Mouse (Mus musculus): ENCODE results near the gene Sema4a.

Gene Sema4a

GRCm38 (mm10) chr3:88493706-88494582 lies 33.0 kb upstream of the Sema4a start:
- in situ Hi-C loops (cut with MboI; ENCODE audit: low pct_unique_long_range_greater_than_20kb in 1 of 2, low sequenced_read_pairs in 2 of 2, unreplicated experiment in 1 of 2), result no loop called here

GRCm38 (mm10) chr3:88487396-88487795 lies 26.4 kb upstream of the Sema4a start:
- in situ Hi-C loops (cut with MboI; ENCODE audit: low pct_unique_long_range_greater_than_20kb in 1 of 2, low sequenced_read_pairs in 2 of 2, unreplicated experiment in 1 of 2), result no loop called here

- in situ Hi-C loops (cut with MboI; ENCODE audit: low pct_unique_long_range_greater_than_20kb in 1 of 2, low sequenced_read_pairs in 2 of 2, unreplicated experiment in 1 of 2), result no loop called here
Observed at GRCm38 (mm10) chr3:88486887-88487286, 25.9 kb upstream of the Sema4a start.

GRCm38 (mm10) chr3:88486043-88486442 lies 25.1 kb upstream of the Sema4a start:
- in situ Hi-C loops (cut with MboI; ENCODE audit: low pct_unique_long_range_greater_than_20kb in 1 of 2, low sequenced_read_pairs in 2 of 2, unreplicated experiment in 1 of 2), result no loop called here

- in situ Hi-C loops (cut with MboI; ENCODE audit: low pct_unique_long_range_greater_than_20kb in 1 of 2, low sequenced_read_pairs in 2 of 2, unreplicated experiment in 1 of 2), result loop anchor here (5.0 kb wide), 1 partner anchor 38 kb away; no protein-coding TSS in a partner anchor
Observed at GRCm38 (mm10) chr3:88484597-88485316, 23.8 kb upstream of the Sema4a start.

- in situ Hi-C loops (cut with MboI; ENCODE audit: low pct_unique_long_range_greater_than_20kb in 1 of 2, low sequenced_read_pairs in 2 of 2, unreplicated experiment in 1 of 2), result loop anchor here (5.0 kb wide), 1 partner anchor 39 kb away; no protein-coding TSS in a partner anchor
Observed at GRCm38 (mm10) chr3:88483621-88484020, 22.6 kb upstream of the Sema4a start.

GRCm38 (mm10) chr3:88483141-88483540 lies 22.2 kb upstream of the Sema4a start:
- in situ Hi-C loops (cut with MboI; ENCODE audit: low pct_unique_long_range_greater_than_20kb in 1 of 2, low sequenced_read_pairs in 2 of 2, unreplicated experiment in 1 of 2), result loop anchor here (5.0 kb wide), 1 partner anchor 39 kb away; no protein-coding TSS in a partner anchor

GRCm38 (mm10) chr3:88482336-88482735 lies 21.4 kb upstream of the Sema4a start:
- in situ Hi-C loops (cut with MboI; ENCODE audit: low pct_unique_long_range_greater_than_20kb in 1 of 2, low sequenced_read_pairs in 2 of 2, unreplicated experiment in 1 of 2), result loop anchor here (5.0 kb wide), 1 partner anchor 40 kb away; no protein-coding TSS in a partner anchor

GRCm38 (mm10) chr3:88481372-88482040 lies 20.5 kb upstream of the Sema4a start:
- in situ Hi-C loops (cut with MboI; ENCODE audit: low pct_unique_long_range_greater_than_20kb in 1 of 2, low sequenced_read_pairs in 2 of 2, unreplicated experiment in 1 of 2), result loop anchor here (5.0 kb wide), 1 partner anchor 41 kb away; no protein-coding TSS in a partner anchor

GRCm38 (mm10) chr3:88480679-88481078 lies 19.7 kb upstream of the Sema4a start:
- in situ Hi-C loops (cut with MboI; ENCODE audit: low pct_unique_long_range_greater_than_20kb in 1 of 2, low sequenced_read_pairs in 2 of 2, unreplicated experiment in 1 of 2), result loop anchor here (5.0 kb wide), 1 partner anchor 42 kb away; no protein-coding TSS in a partner anchor

GRCm38 (mm10) chr3:88479828-88480227 lies 18.8 kb upstream of the Sema4a start:
- in situ Hi-C loops (cut with MboI; ENCODE audit: low pct_unique_long_range_greater_than_20kb in 1 of 2, low sequenced_read_pairs in 2 of 2, unreplicated experiment in 1 of 2), result loop anchor here (5.0 kb wide), 2 partner anchors 42 to 78 kb away; no protein-coding TSS in a partner anchor

GRCm38 (mm10) chr3:88479163-88479562 lies 18.2 kb upstream of the Sema4a start:
- in situ Hi-C loops (cut with MboI; ENCODE audit: low pct_unique_long_range_greater_than_20kb in 1 of 2, low sequenced_read_pairs in 2 of 2, unreplicated experiment in 1 of 2), result loop anchor here in 1 of 2 experiments (5.0 kb wide), 1 partner anchor 77 kb away; no protein-coding TSS in a partner anchor

GRCm38 (mm10) chr3:88477735-88478134 lies 16.8 kb upstream of the Sema4a start:
- in situ Hi-C loops (cut with MboI; ENCODE audit: low pct_unique_long_range_greater_than_20kb in 1 of 2, low sequenced_read_pairs in 2 of 2, unreplicated experiment in 1 of 2), result loop anchor here in 1 of 2 experiments (5.0 kb wide), 1 partner anchor 75 kb away; no protein-coding TSS in a partner anchor

- in situ Hi-C loops (cut with MboI; ENCODE audit: low pct_unique_long_range_greater_than_20kb in 1 of 2, low sequenced_read_pairs in 2 of 2, unreplicated experiment in 1 of 2), result loop anchor here in 1 of 2 experiments (5.0 kb wide), 1 partner anchor 74 kb away; no protein-coding TSS in a partner anchor
Observed at GRCm38 (mm10) chr3:88476403-88476802, 15.4 kb upstream of the Sema4a start.

- in situ Hi-C loops (cut with MboI; ENCODE audit: low pct_unique_long_range_greater_than_20kb in 1 of 2, low sequenced_read_pairs in 2 of 2, unreplicated experiment in 1 of 2), result no loop called here
Observed at GRCm38 (mm10) chr3:88473571-88473970, 12.6 kb upstream of the Sema4a start.

- in situ Hi-C loops (cut with MboI; ENCODE audit: low pct_unique_long_range_greater_than_20kb in 1 of 2, low sequenced_read_pairs in 2 of 2, unreplicated experiment in 1 of 2), result no loop called here
Observed at GRCm38 (mm10) chr3:88473020-88473419, 12.0 kb upstream of the Sema4a start.

GRCm38 (mm10) chr3:88470943-88471479 lies 10.0 kb upstream of the Sema4a start:
- in situ Hi-C loops (cut with MboI; ENCODE audit: low pct_unique_long_range_greater_than_20kb in 1 of 2, low sequenced_read_pairs in 2 of 2, unreplicated experiment in 1 of 2), result no loop called here

GRCm38 (mm10) chr3:88469466-88469865 lies 8.5 kb upstream of the Sema4a start:
- in situ Hi-C loops (cut with MboI; ENCODE audit: low pct_unique_long_range_greater_than_20kb in 1 of 2, low sequenced_read_pairs in 2 of 2, unreplicated experiment in 1 of 2), result no loop called here
